19 mouse cellular contexts compared by ENCODE assay signal in the genomic region with DNA sequence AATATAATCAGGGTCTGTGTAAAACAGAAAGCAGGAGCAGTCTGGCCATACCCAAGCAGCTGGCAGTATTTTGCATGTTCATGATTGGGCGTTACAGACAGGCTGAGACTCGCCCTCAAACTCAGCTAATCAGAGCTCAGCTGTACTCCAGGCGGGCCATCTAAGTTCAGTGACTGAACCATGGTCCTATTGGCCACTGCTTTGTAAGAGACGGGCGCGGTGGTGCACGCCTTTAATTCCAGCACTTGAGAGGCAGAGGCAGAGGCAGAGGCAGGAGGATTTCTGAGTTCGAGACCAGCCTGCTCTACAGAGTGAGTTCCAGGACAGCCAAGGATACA. TPM values are rescaled to one million over a fixed set of nuclear protein-coding genes. Genes with fewer than 3 reads are reported as not detected.
DNase-seq lines count a peak whose midpoint lies in the region; ATAC-seq and TF ChIP-seq lines count a peak whose summit lies in the region.
"Had no signal": no experiment of that assay in that cellular context is flagged by ENCODE, and none has a peak within 500 bp of the region (broad histone marks: within the 10 kb centered on the region; RNA-seq: fewer than 3 reads in every experiment).

No protein-coding gene starts in this region.

- no peak for TF ChIP-seq RAD21 in CH12.LX (IDR thresholded peaks at IDR 0.05; ENCODE audit: low read depth, low read length)

- dilution Hi-C loops in CH12.LX (cut with MboI; ENCODE audit: extremely low pct_ligation_motif_present, extremely low pct_unique_long_range_greater_than_20kb, low sequenced_read_pairs): no loop called here

- no peaks in the 10 kb centered on the region for H3K27me3 ChIP-seq in limb, embryonic 12.5 days
- no peaks in the 10 kb centered on the region for H3K27me3 ChIP-seq in limb, embryonic 10.5 days (ENCODE audit: low read depth, poor library complexity, severe bottlenecking)
- no peaks in the 10 kb centered on the region for H3K27me3 ChIP-seq in CH12.LX (replicated peaks)
- no peaks in the 10 kb centered on the region for H3K27me3 ChIP-seq in limb, embryonic 15.5 days

- TF ChIP-seq EP300 in CH12.LX (IDR thresholded peaks at IDR 0.05; ENCODE audit: low read length): no peak

- no peak overlapping the region for H3K4me2 ChIP-seq in limb, embryonic 12.5 days
- H3K4me2 ChIP-seq in CH12.LX (ENCODE audit: insufficient read depth, low read depth, poor library complexity, severe bottlenecking): no peak overlapping the region
- H3K4me2 ChIP-seq in limb, embryonic 15.5 days: no peak overlapping the region
- H3K4me2 ChIP-seq: forebrain, embryonic 12.5 days had no signal

- peaks cover 26% of the 10 kb centered on the region for H3K4me1 ChIP-seq in limb, embryonic 12.5 days (replicated peaks)
- H3K4me1 ChIP-seq in limb, embryonic 10.5 days: peaks cover 20% of the 10 kb centered on the region
- peaks cover 5 to 23% of the 10 kb centered on the region in 2 experiments; a peak in 3 of 4 replicates for H3K4me1 ChIP-seq in CH12.LX (ENCODE audit: control insufficient read depth in 1 of 2, insufficient read depth in 2 of 2)
- peaks cover 22% of the 10 kb centered on the region for H3K4me1 ChIP-seq in limb, embryonic 15.5 days
- H3K4me1 ChIP-seq: forebrain, embryonic 12.5 days had no signal

- TF ChIP-seq POLR2A in CH12.LX (IDR thresholded peaks at IDR 0.05; ENCODE audit: low read depth, low read length): no peak

- H3K9me3 ChIP-seq in limb, embryonic 12.5 days: no peaks in the 10 kb centered on the region
- H3K9me3 ChIP-seq in limb, embryonic 10.5 days (replicated peaks): no peaks in the 10 kb centered on the region
- H3K9me3 ChIP-seq in CH12.LX (replicated peaks; ENCODE audit: low read length): peaks cover 2% of the 10 kb centered on the region
- H3K9me3 ChIP-seq in limb, embryonic 15.5 days: no peaks in the 10 kb centered on the region
- H3K9me3 ChIP-seq: forebrain, embryonic 12.5 days had no signal

- WGBS in limb, embryonic 12.5 days: 82% methylated on average over 8 of the region's 8 CpGs
- 87% methylated on average over 8 of the region's 8 CpGs for WGBS in limb, embryonic 10.5 days
- 74% methylated on average over 8 of the region's 8 CpGs for WGBS in limb, embryonic 15.5 days

- no peak for TF ChIP-seq CTCF in CH12.LX (conservative IDR thresholded peaks at IDR 0.05 in 1 of 2, IDR thresholded peaks at IDR 0.05 in 1 of 2; ENCODE audit: low read depth in 2 of 2, low read length in 2 of 2)

- no peaks in the 10 kb centered on the region for H3K79me2 ChIP-seq in CH12.LX (replicated peaks; ENCODE audit: control insufficient read depth, extremely low read depth, insufficient read depth, poor library complexity, severe bottlenecking)

- no peak for DNase-seq in limb, embryonic 10.5 days (ENCODE audit: low spot score)
- DNase-seq in CH12.LX (ENCODE audit: extremely low read depth) (peak; percentile 84), R1 (ENCODE audit: low read depth, low spot score) (peak; percentile 81)
- DNase-seq in cerebellum, adult 18-20 months: no peak
- DNase-seq in ovary, postnatal 36 days (ENCODE audit: low spot score): no peak
- DNase-seq: adrenal gland, adult 8-10 months; cerebellum, postnatal 10 days; embryo, embryonic 11 days; gastrocnemius, postnatal 10 days; kidney, adult 18-20 months; kidney, postnatal 10 days; layer of hippocampus, postnatal 36 days; retina, postnatal 1 day; right cerebral cortex, postnatal 4 days had no signal

- in situ Hi-C loops in CH12.LX (cut with MboI; ENCODE audit: low pct_ligation_motif_present, low pct_unique_long_range_greater_than_20kb, low sequenced_read_pairs): no loop called here

- no peak overlapping the region for H3K4me3 ChIP-seq in limb, embryonic 12.5 days (replicated peaks)
- no peak overlapping the region for H3K4me3 ChIP-seq in limb, embryonic 10.5 days
- peak overlapping the region; percentile 34 to 55 (median 43) for H3K4me3 ChIP-seq in CH12.LX (replicated peaks in 1 of 3; ENCODE audit: low read depth in 2 of 3, low read length in 2 of 3, poor library complexity in 1 of 3)
- H3K4me3 ChIP-seq in limb, embryonic 15.5 days: no peak overlapping the region
- H3K4me3 ChIP-seq: forebrain, embryonic 12.5 days had no signal

- ATAC-seq in limb, embryonic 12.5 days (ENCODE audit: insufficient number of reproducible peaks, insufficient read depth, low FRiP score, low TSS enrichment, low read depth): no peak
- no peak for ATAC-seq in limb, embryonic 15.5 days (ENCODE audit: insufficient number of reproducible peaks, low FRiP score, low TSS enrichment, low read depth)

- H3K9ac ChIP-seq in limb, embryonic 12.5 days (replicated peaks): no peak overlapping the region
- 0 out of 2 replicates have a peak overlapping the region, but pooled peaks have one; percentile 11 for H3K9ac ChIP-seq in CH12.LX (ENCODE audit: insufficient read depth, low read depth)
- no peak overlapping the region for H3K9ac ChIP-seq in limb, embryonic 15.5 days
- H3K9ac ChIP-seq: forebrain, embryonic 12.5 days; liver, embryonic 14.5 days had no signal

- no peaks in the 10 kb centered on the region for H3K36me3 ChIP-seq in limb, embryonic 12.5 days
- no peaks in the 10 kb centered on the region for H3K36me3 ChIP-seq in limb, embryonic 10.5 days
- no peaks in the 10 kb centered on the region for H3K36me3 ChIP-seq in CH12.LX (replicated peaks in 1 of 2; ENCODE audit: control insufficient read depth in 1 of 2, insufficient read depth in 1 of 2, low read length in 1 of 2)
- no peaks in the 10 kb centered on the region for H3K36me3 ChIP-seq in limb, embryonic 15.5 days
- H3K36me3 ChIP-seq: forebrain, embryonic 12.5 days had no signal

- H3K27ac ChIP-seq in limb, embryonic 12.5 days: 0 out of 2 replicates have a peak overlapping the region, but pooled peaks have one; percentile 37
- no peak overlapping the region for H3K27ac ChIP-seq in limb, embryonic 10.5 days
- H3K27ac ChIP-seq in CH12.LX (ENCODE audit: insufficient read depth, low read depth): peak overlapping the region; percentile 72
- H3K27ac ChIP-seq in limb, embryonic 15.5 days: 0 out of 2 replicates have a peak overlapping the region, but pooled peaks have one; percentile 27
- H3K27ac ChIP-seq: forebrain, embryonic 12.5 days; liver, embryonic 14.5 days had no signal

TF ChIP-seq in CH12.LX, 34 proteins besides CTCF, POLR2A, EP300 and RAD21:
- TF ChIP-seq ZNF384 (IDR thresholded peaks at IDR 0.05; ENCODE audit: low read depth, low read length): no peak
- peak; percentile 41 for TF ChIP-seq MXI1 (IDR thresholded peaks at IDR 0.05; ENCODE audit: low read depth, low read length)
- peak; percentile 8; the same call in 1 of the 2 replicates for TF ChIP-seq IRF4 (IDR thresholded peaks at IDR 0.05; ENCODE audit: low read depth, low read length)
- TF ChIP-seq HCFC1 (IDR thresholded peaks at IDR 0.05; ENCODE audit: low read depth, low read length): no peak
- TF ChIP-seq SIN3A (IDR thresholded peaks at IDR 0.05; ENCODE audit: low read length): peak; percentile 85
- TF ChIP-seq ETS1 (conservative IDR thresholded peaks at IDR 0.05; ENCODE audit: low read depth, low read length): peak; percentile 51; the same call in 1 of the 2 replicates
- no peak; the same call in 1 of the 2 replicates for TF ChIP-seq BHLHE40 (IDR thresholded peaks at IDR 0.05; ENCODE audit: low read depth, low read length)
- TF ChIP-seq TCF12 (IDR thresholded peaks at IDR 0.05; ENCODE audit: low read depth, low read length): peak; percentile 60; the same call in 1 of the 2 replicates
TF ChIP-seq in CH12.LX: peak in this region for 5.

RNA-seq across cellular contexts. Expression of a gene that starts 56.5 kb away (rescaled TPM):
- polyA plus RNA-seq in limb, embryonic 12.5 days (2016; fragmentation: Nextera tagmentation; extraction: Ambion mirVana): 6.2 and 7.4 TPM in 2 replicates
- polyA plus RNA-seq in limb, embryonic 10.5 days (2016; fragmentation: Nextera tagmentation; extraction: Ambion mirVana): 5.7 and 6.2 TPM in 2 replicates
- total RNA-seq in CH12.LX (2012; rRNA removed) (4.1 and 6.1 TPM in 2 replicates), CH12.LX (2014; rRNA removed) (0.04 and 0.16 TPM in 2 replicates)
- polyA plus RNA-seq in CH12.LX (2012; ENCODE audit: insufficient read length, low read depth): 0.27 and 0.37 TPM in 2 replicates
- 6.0 and 8.0 TPM in 2 replicates for polyA plus RNA-seq in limb, embryonic 15.5 days (2015; fragmentation: Nextera tagmentation; extraction: Ambion mirVana)

RNA-seq across cellular contexts. Expression of a gene that starts 56.9 kb away (rescaled TPM):
- 3.2 and 4.3 TPM in 2 replicates for polyA plus RNA-seq in limb, embryonic 12.5 days (2016; fragmentation: Nextera tagmentation; extraction: Ambion mirVana)
- 1.0 and 2.2 TPM in 2 replicates for polyA plus RNA-seq in limb, embryonic 10.5 days (2016; fragmentation: Nextera tagmentation; extraction: Ambion mirVana)
- total RNA-seq in CH12.LX (2012; rRNA removed) (not detected in 2 replicates), CH12.LX (2014; rRNA removed) (not detected in 2 replicates)
- not detected in 2 replicates for polyA plus RNA-seq in CH12.LX (2012; ENCODE audit: insufficient read length, low read depth)
- polyA plus RNA-seq in limb, embryonic 15.5 days (2015; fragmentation: Nextera tagmentation; extraction: Ambion mirVana): 3.4 and 4.0 TPM in 2 replicates
- total RNA-seq: neutrophil, adult 5-6 weeks had no signal

Comparison
In these comparisons a context has a peak if more than half of its experiments do, and no peak if none do; other contexts are left out.
1. H3K4me3 ChIP-seq: peak in CH12.LX (3 of 3); none in limb, embryonic 12.5 days (single experiment), limb, embryonic 10.5 days (single experiment) and limb, embryonic 15.5 days (single experiment).
2. DNase-seq: peak in CH12.LX (single experiment) and R1 (single experiment); none in limb, embryonic 10.5 days (single experiment), cerebellum, adult 18-20 months (0 of 2) and ovary, postnatal 36 days (single experiment).